Comparison of ENCODE assay signal across 8 mouse cellular contexts in the genomic region with DNA sequence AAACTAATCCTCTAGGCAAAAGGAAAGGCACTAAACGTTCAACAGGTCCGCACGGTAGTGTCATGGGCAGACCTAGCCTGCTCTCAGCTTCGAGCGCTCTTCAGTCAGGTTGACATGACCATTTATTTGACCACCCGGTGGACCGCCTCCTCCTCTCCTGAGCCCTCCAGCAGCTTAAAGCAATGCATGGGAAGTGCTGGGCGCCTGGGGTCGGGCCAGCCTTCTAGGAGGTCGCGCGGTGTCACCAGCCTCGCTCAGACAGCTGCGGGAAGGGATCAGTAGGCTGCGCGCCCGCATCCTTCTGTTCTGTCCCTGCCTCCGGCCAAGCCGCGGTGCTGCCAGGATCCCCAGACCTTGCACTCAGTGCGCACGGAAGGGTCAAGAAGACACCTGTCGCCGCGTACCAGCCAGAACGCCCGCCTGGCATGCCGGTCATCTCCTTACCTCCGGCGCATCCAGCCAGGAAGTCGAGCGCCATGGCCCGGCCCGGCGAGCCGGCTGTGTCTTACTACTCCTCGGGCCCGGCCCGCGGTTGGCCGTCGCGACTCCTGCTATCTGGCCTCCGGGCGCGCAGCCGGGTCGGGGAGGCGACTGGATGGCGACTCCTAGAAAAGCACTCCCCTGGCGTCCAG. TPM values are rescaled to one million over a fixed set of nuclear protein-coding genes. Genes with fewer than 3 reads are reported as not detected.
DNase-seq lines count a peak whose midpoint lies in the region; ATAC-seq and TF ChIP-seq lines count a peak whose summit lies in the region.

No protein-coding gene starts in this region.

- H3K79me2 ChIP-seq in CH12.LX (replicated peaks; ENCODE audit: control insufficient read depth, extremely low read depth, insufficient read depth, poor library complexity, severe bottlenecking): peaks cover 6% of the 10 kb centered on the region; the same call in 1 of the 2 replicates

- peaks cover 28% of the 10 kb centered on the region for H3K4me1 ChIP-seq in heart, embryonic 11.5 days (ENCODE audit: control insufficient read depth, insufficient read depth, low read length)
- peaks cover 12 to 24% of the 10 kb centered on the region in 2 experiments for H3K4me1 ChIP-seq in CH12.LX (ENCODE audit: control insufficient read depth in 1 of 2, insufficient read depth in 2 of 2)
- peaks cover 34% of the 10 kb centered on the region for H3K4me1 ChIP-seq in erythroblast, embryonic 14.5 days (ENCODE audit: control insufficient read depth)
- H3K4me1 ChIP-seq in liver, embryonic 11.5 days (replicated peaks; ENCODE audit: control insufficient read depth, insufficient read depth, low read length): peaks cover 25% of the 10 kb centered on the region
- H3K4me1 ChIP-seq in stomach, postnatal 0 days (replicated peaks; ENCODE audit: control insufficient read depth, insufficient read depth): peaks cover 6% of the 10 kb centered on the region

- peak; percentile 1; the same call in 1 of the 2 replicates for ATAC-seq in heart, embryonic 11.5 days (replicated peaks; ENCODE audit: insufficient number of reproducible peaks, low FRiP score, low TSS enrichment)
- peak; percentile 15; the same call in 1 of the 2 replicates for ATAC-seq in liver, embryonic 11.5 days (replicated peaks; ENCODE audit: low FRiP score)
- ATAC-seq in stomach, postnatal 0 days (ENCODE audit: low FRiP score, low TSS enrichment): no peak

- H3K9me3 ChIP-seq in heart, embryonic 11.5 days (replicated peaks; ENCODE audit: control insufficient read depth, low read length): no peaks in the 10 kb centered on the region
- H3K9me3 ChIP-seq in CH12.LX (replicated peaks; ENCODE audit: low read length): no peaks in the 10 kb centered on the region
- no peaks in the 10 kb centered on the region for H3K9me3 ChIP-seq in erythroblast, embryonic 14.5 days (ENCODE audit: control insufficient read depth, low read length)
- H3K9me3 ChIP-seq in liver, embryonic 11.5 days (ENCODE audit: control insufficient read depth, low read length): no peaks in the 10 kb centered on the region
- H3K9me3 ChIP-seq in stomach, postnatal 0 days (ENCODE audit: control insufficient read depth, low read length): no peaks in the 10 kb centered on the region

- TF ChIP-seq EP300 in CH12.LX (IDR thresholded peaks at IDR 0.05; ENCODE audit: low read length): no peak
- TF ChIP-seq EP300 in stomach, postnatal 0 days (optimal IDR thresholded peaks at IDR 0.05): no peak

- dilution Hi-C loops in CH12.LX (cut with MboI; ENCODE audit: extremely low pct_ligation_motif_present, extremely low pct_unique_long_range_greater_than_20kb, low sequenced_read_pairs): no loop called here

- no peak for TF ChIP-seq RAD21 in CH12.LX (IDR thresholded peaks at IDR 0.05; ENCODE audit: low read depth, low read length)

- H3K27ac ChIP-seq in heart, embryonic 11.5 days (ENCODE audit: low read depth, low read length): peak overlapping the region; percentile 15; the same call in 1 of the 2 replicates
- H3K27ac ChIP-seq in CH12.LX (ENCODE audit: insufficient read depth, low read depth): no peak overlapping the region
- no peak overlapping the region for H3K27ac ChIP-seq in liver, embryonic 11.5 days (ENCODE audit: low read depth, low read length)
- 0 out of 2 replicates have a peak overlapping the region, but pooled peaks have one; percentile 58 for H3K27ac ChIP-seq in stomach, postnatal 0 days (replicated peaks)

- TF ChIP-seq CTCF in CH12.LX (conservative IDR thresholded peaks at IDR 0.05 in 1 of 2, IDR thresholded peaks at IDR 0.05 in 1 of 2; ENCODE audit: low read depth in 2 of 2, low read length in 2 of 2): no peak
- TF ChIP-seq CTCF in stomach, postnatal 0 days (IDR thresholded peaks at IDR 0.05; ENCODE audit: low read depth): no peak

- peaks cover 3% of the 10 kb centered on the region; the same call in 1 of the 2 replicates for H3K36me3 ChIP-seq in heart, embryonic 11.5 days (ENCODE audit: control insufficient read depth, insufficient read depth, low read length)
- H3K36me3 ChIP-seq in CH12.LX (replicated peaks in 1 of 2; ENCODE audit: control insufficient read depth in 1 of 2, insufficient read depth in 1 of 2, low read length in 1 of 2): peaks cover 4 to 46% of the 10 kb centered on the region in 2 experiments
- peaks cover 3% of the 10 kb centered on the region for H3K36me3 ChIP-seq in erythroblast, embryonic 14.5 days (ENCODE audit: control insufficient read depth)
- H3K36me3 ChIP-seq in liver, embryonic 11.5 days (ENCODE audit: control insufficient read depth, insufficient read depth, low read length): peaks cover 6% of the 10 kb centered on the region; the same call in 1 of the 2 replicates
- H3K36me3 ChIP-seq in stomach, postnatal 0 days (ENCODE audit: control insufficient read depth, insufficient read depth, low read length): no peaks in the 10 kb centered on the region

- WGBS in heart, embryonic 11.5 days (ENCODE audit: insufficient replicate concordance): 2% methylated on average over 51 of the region's 51 CpGs
- WGBS in liver, embryonic 11.5 days: 4% methylated on average over 51 of the region's 51 CpGs
- WGBS in stomach, postnatal 0 days: 2% methylated on average over 49 of the region's 51 CpGs

- H3K27me3 ChIP-seq in heart, embryonic 11.5 days (ENCODE audit: control insufficient read depth, insufficient read depth, low read length): peaks cover 4% of the 10 kb centered on the region; the same call in 1 of the 2 replicates
- no peaks in the 10 kb centered on the region for H3K27me3 ChIP-seq in CH12.LX (replicated peaks)
- peaks cover 6% of the 10 kb centered on the region for H3K27me3 ChIP-seq in erythroblast, embryonic 14.5 days (ENCODE audit: control insufficient read depth)
- H3K27me3 ChIP-seq in liver, embryonic 11.5 days (replicated peaks; ENCODE audit: control insufficient read depth, insufficient read depth, low read length): no peaks in the 10 kb centered on the region
- H3K27me3 ChIP-seq in stomach, postnatal 0 days (ENCODE audit: control insufficient read depth, insufficient read depth, low read length): no peaks in the 10 kb centered on the region

- no peak for TF ChIP-seq POLR2A in CH12.LX (IDR thresholded peaks at IDR 0.05; ENCODE audit: low read depth, low read length)

- peak overlapping the region; percentile 95 for H3K4me2 ChIP-seq in heart, embryonic 11.5 days
- H3K4me2 ChIP-seq in CH12.LX (ENCODE audit: insufficient read depth, low read depth, poor library complexity, severe bottlenecking): peak overlapping the region; percentile 71
- H3K4me2 ChIP-seq in liver, embryonic 11.5 days: peak overlapping the region; percentile 100
- peak overlapping the region; percentile 98 for H3K4me2 ChIP-seq in stomach, postnatal 0 days (replicated peaks; ENCODE audit: low read depth)

- in situ Hi-C loops in CH12.LX (cut with MboI; ENCODE audit: low pct_ligation_motif_present, low pct_unique_long_range_greater_than_20kb, low sequenced_read_pairs): no loop called here

- H3K9ac ChIP-seq in heart, embryonic 11.5 days (ENCODE audit: low read depth, low read length): peak overlapping the region; percentile 90
- peak overlapping the region; percentile 21; the same call in 1 of the 2 replicates for H3K9ac ChIP-seq in CH12.LX (ENCODE audit: insufficient read depth, low read depth)
- H3K9ac ChIP-seq in liver, embryonic 11.5 days (ENCODE audit: low read depth, low read length): peak overlapping the region; percentile 78
- peak overlapping the region; percentile 74 for H3K9ac ChIP-seq in stomach, postnatal 0 days (ENCODE audit: low read length)

- peak overlapping the region; percentile 66 for H3K4me3 ChIP-seq in heart, embryonic 11.5 days (ENCODE audit: low read depth, low read length)
- H3K4me3 ChIP-seq in CH12.LX (replicated peaks in 1 of 3; ENCODE audit: low read depth in 2 of 3, low read length in 2 of 3, poor library complexity in 1 of 3): peak overlapping the region; percentile 58 to 71 (median 66)
- H3K4me3 ChIP-seq in erythroblast, embryonic 14.5 days (replicated peaks): peak overlapping the region; percentile 71
- H3K4me3 ChIP-seq in liver, embryonic 11.5 days (ENCODE audit: low read depth, low read length): peak overlapping the region; percentile 66
- H3K4me3 ChIP-seq in stomach, postnatal 0 days (ENCODE audit: low read depth, low read length): peak overlapping the region; percentile 65

- no peak for DNase-seq in heart, adult 11 months
- DNase-seq in CH12.LX (ENCODE audit: extremely low read depth): no peak
- no peak for DNase-seq in liver, embryonic 11.5 days (ENCODE audit: low spot score)
- DNase-seq in stomach, postnatal 0 days (ENCODE audit: low spot score): no peak
- DNase-seq in spleen, postnatal 14 days (ENCODE audit: low spot score in 2 of 2): no peak
- DNase-seq in adrenal gland, postnatal 14 days: no peak

RNA-seq across cellular contexts. Expression of a gene that starts 0.4 kb away (rescaled TPM):
- 4.0 and 4.2 TPM in 2 replicates for polyA plus RNA-seq in heart, embryonic 11.5 days (2014; fragmentation: Nextera tagmentation; extraction: Ambion mirVana)
- total RNA-seq in CH12.LX (2012; rRNA removed) (2.0 and 2.6 TPM in 2 replicates), CH12.LX (2014; rRNA removed) (1.1 and 1.7 TPM in 2 replicates)
- polyA plus RNA-seq in CH12.LX (2012; ENCODE audit: insufficient read length, low read depth): 1.5 TPM in 2 replicates
- 0.02 TPM in 1 of 2 replicates, not detected in the other for polyA plus RNA-seq in erythroblast, embryonic 14.5 days (2012)
- polyA plus RNA-seq in liver, embryonic 11.5 days (2014; fragmentation: Nextera tagmentation; extraction: Ambion mirVana): 2.9 and 3.9 TPM in 2 replicates
- 3.7 and 3.8 TPM in 2 replicates for polyA plus RNA-seq in stomach, postnatal 0 days (2015; fragmentation: Nextera tagmentation; extraction: Ambion mirVana)
- 13.5 and 16.2 TPM in 2 replicates for total RNA-seq in adrenal gland, postnatal 14 days (2021)

RNA-seq across cellular contexts. Expression of a gene that starts 0.5 kb away (rescaled TPM):
- 4.7 and 5.4 TPM in 2 replicates for polyA plus RNA-seq in heart, embryonic 11.5 days (2014; fragmentation: Nextera tagmentation; extraction: Ambion mirVana)
- total RNA-seq in CH12.LX (2012; rRNA removed) (5.3 and 6.1 TPM in 2 replicates), CH12.LX (2014; rRNA removed) (2.7 and 3.1 TPM in 2 replicates)
- polyA plus RNA-seq in CH12.LX (2012; ENCODE audit: insufficient read length, low read depth): 3.0 and 3.5 TPM in 2 replicates
- 0.19 and 0.22 TPM in 2 replicates for polyA plus RNA-seq in erythroblast, embryonic 14.5 days (2012)
- 4.5 and 5.2 TPM in 2 replicates for polyA plus RNA-seq in liver, embryonic 11.5 days (2014; fragmentation: Nextera tagmentation; extraction: Ambion mirVana)
- polyA plus RNA-seq in stomach, postnatal 0 days (2015; fragmentation: Nextera tagmentation; extraction: Ambion mirVana): 4.3 and 5.6 TPM in 2 replicates
- total RNA-seq in adrenal gland, postnatal 14 days (2021): 16.3 and 33.9 TPM in 2 replicates

RNA-seq across cellular contexts. Expression of a gene that starts 42.6 kb away (rescaled TPM):
- 13.0 and 14.2 TPM in 2 replicates for polyA plus RNA-seq in heart, embryonic 11.5 days (2014; fragmentation: Nextera tagmentation; extraction: Ambion mirVana)
- total RNA-seq in CH12.LX (2012; rRNA removed) (30.8 and 34.6 TPM in 2 replicates), CH12.LX (2014; rRNA removed) (51.7 and 54.9 TPM in 2 replicates)
- polyA plus RNA-seq in CH12.LX (2012; ENCODE audit: insufficient read length, low read depth): 53.9 and 56.8 TPM in 2 replicates
- polyA plus RNA-seq in erythroblast, embryonic 14.5 days (2012): 3.0 and 3.3 TPM in 2 replicates
- 17.9 and 19.2 TPM in 2 replicates for polyA plus RNA-seq in liver, embryonic 11.5 days (2014; fragmentation: Nextera tagmentation; extraction: Ambion mirVana)
- 9.6 and 9.9 TPM in 2 replicates for polyA plus RNA-seq in stomach, postnatal 0 days (2015; fragmentation: Nextera tagmentation; extraction: Ambion mirVana)
- total RNA-seq in adrenal gland, postnatal 14 days (2021): 74.2 and 77.6 TPM in 2 replicates

RNA-seq across cellular contexts. Expression of a gene that starts 58.1 kb away (rescaled TPM):
- polyA plus RNA-seq in heart, embryonic 11.5 days (2014; fragmentation: Nextera tagmentation; extraction: Ambion mirVana): 3.3 and 5.6 TPM in 2 replicates
- 8.7 and 12.4 TPM in 2 replicates for total RNA-seq in CH12.LX (2012; rRNA removed)
- total RNA-seq in CH12.LX (2014; rRNA removed): 8.3 and 11.0 TPM in 2 replicates
- polyA plus RNA-seq in CH12.LX (2012; ENCODE audit: insufficient read length, low read depth): 10.8 and 17.8 TPM in 2 replicates
- polyA plus RNA-seq in erythroblast, embryonic 14.5 days (2012): 0.57 and 0.76 TPM in 2 replicates
- polyA plus RNA-seq in liver, embryonic 11.5 days (2014; fragmentation: Nextera tagmentation; extraction: Ambion mirVana): 4.1 and 5.3 TPM in 2 replicates
- polyA plus RNA-seq in stomach, postnatal 0 days (2015; fragmentation: Nextera tagmentation; extraction: Ambion mirVana): 3.2 and 3.9 TPM in 2 replicates
- 4.9 and 6.7 TPM in 2 replicates for total RNA-seq in adrenal gland, postnatal 14 days (2021)

RNA-seq across cellular contexts. Expression of a gene that starts 58.6 kb away (rescaled TPM):
- polyA plus RNA-seq in heart, embryonic 11.5 days (2014; fragmentation: Nextera tagmentation; extraction: Ambion mirVana): 77.2 and 78.2 TPM in 2 replicates
- total RNA-seq in CH12.LX (2012; rRNA removed) (73.5 and 76.9 TPM in 2 replicates), CH12.LX (2014; rRNA removed) (83.0 and 88.0 TPM in 2 replicates)
- polyA plus RNA-seq in CH12.LX (2012; ENCODE audit: insufficient read length, low read depth): 85.5 and 93.5 TPM in 2 replicates
- 1.4 and 2.1 TPM in 2 replicates for polyA plus RNA-seq in erythroblast, embryonic 14.5 days (2012)
- polyA plus RNA-seq in liver, embryonic 11.5 days (2014; fragmentation: Nextera tagmentation; extraction: Ambion mirVana): 90.8 and 102 TPM in 2 replicates
- polyA plus RNA-seq in stomach, postnatal 0 days (2015; fragmentation: Nextera tagmentation; extraction: Ambion mirVana): 70.7 and 76.0 TPM in 2 replicates
- 50.3 and 56.5 TPM in 2 replicates for total RNA-seq in adrenal gland, postnatal 14 days (2021)

Comparison
In these comparisons a context has a peak if more than half of its experiments do, and no peak if none do; other contexts are left out.
1. H3K27ac ChIP-seq: peak in heart, embryonic 11.5 days (single experiment) and stomach, postnatal 0 days (single experiment); none in CH12.LX (single experiment) and liver, embryonic 11.5 days (single experiment).
2. H3K9ac ChIP-seq: peak in every context shown above with its lines; median percentile 90 in heart, embryonic 11.5 days; 78 in liver, embryonic 11.5 days; 74 in stomach, postnatal 0 days; 21 in CH12.LX.
3. Peak in every context shown above with its lines, with median percentiles within 50 percentile points of each other: H3K4me2 ChIP-seq and H3K4me3 ChIP-seq.